Mouse (Mus musculus) E14TG2a.4 (cell line): ENCODE measurements around the gene Gzme.

Source experiments
- CTCF ChIP-seq: conservative IDR thresholded peaks from 2 replicates; pipeline ENCODE4 v1.5.1; 2014; ENCODE audit warnings: low read length
- NANOG ChIP-seq: IDR thresholded peaks from 2 replicates; pipeline ENCODE4 v1.6.1; 2014; ENCODE audit warnings: borderline replicate concordance, low read length, mixed read lengths

DNA sequence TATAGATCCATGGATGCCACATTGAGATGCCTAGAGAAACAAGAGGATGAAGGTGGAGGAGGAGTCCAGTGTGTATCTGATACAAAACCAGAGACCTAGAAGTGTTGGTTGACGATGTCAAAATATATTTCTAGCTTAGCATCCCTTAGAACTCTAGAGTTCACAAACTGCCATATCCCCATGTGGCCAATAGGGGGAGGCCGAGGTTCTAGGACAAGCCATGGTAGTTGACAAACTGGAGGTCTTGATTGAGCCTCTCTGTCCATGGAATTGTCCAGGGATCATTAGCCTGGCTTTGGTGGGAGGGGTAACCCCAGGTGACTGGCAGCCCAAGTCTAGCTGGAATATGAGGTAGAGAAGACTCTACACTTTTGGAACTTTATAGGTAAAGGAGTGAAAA is 34.9 kb upstream of the Gzme start:
- TF ChIP-seq CTCF, result peak; percentile 73
- TF ChIP-seq NANOG, result no peak
